In the genomic region with DNA sequence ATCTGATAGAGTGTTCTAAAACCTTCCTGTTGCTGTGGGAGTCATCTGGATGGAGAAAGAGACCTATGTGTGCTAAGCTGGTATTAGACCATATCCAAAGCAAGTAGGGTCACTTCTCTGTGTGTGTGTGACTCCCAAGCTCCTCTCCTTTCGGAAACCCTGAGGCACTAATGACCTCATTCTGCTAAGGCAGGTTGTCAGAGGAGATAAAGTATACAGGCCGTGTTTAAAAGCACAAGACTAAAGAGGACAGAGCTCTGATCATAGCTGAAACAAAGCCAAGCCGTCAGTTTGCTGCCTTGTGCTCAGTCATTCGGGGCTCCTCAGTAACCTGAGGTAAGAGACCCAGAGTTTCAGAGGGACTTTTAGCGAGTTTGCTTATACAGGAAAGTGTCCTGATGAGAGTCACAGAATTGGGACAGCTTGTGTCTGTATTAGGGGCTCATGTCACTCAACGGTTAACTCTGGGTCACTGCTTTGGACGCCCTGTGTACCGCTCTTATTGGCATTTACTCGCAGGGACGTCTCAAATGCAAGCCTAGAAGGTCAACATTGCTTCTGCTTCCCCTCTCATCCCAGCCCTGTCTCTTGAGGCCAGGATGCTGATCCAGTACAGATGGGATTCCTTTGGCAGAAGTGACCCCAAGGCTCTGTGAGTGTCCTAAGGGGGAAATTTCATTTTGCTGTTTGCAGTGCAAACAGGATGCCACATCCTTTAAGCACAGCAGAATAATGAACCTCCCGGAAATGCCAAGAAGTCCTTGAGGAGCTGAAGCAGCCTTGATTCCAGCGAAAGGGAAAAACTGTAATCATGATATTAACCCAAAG, we compare ENCODE assay signal across 12 mouse cellular contexts.
DNase-seq lines count a peak whose midpoint lies in the region; ATAC-seq lines count a peak whose summit lies in the region.
"Had no signal": no experiment of that assay in that cellular context is flagged by ENCODE, and none has a peak within 500 bp of the region (broad histone marks: within the 10 kb centered on the region; RNA-seq: fewer than 3 reads in every experiment).

No protein-coding gene starts in this region.

- H3K36me3 ChIP-seq in heart, embryonic 12.5 days, result no peaks in the 10 kb centered on the region
- no peaks in the 10 kb centered on the region for H3K36me3 ChIP-seq in midbrain, embryonic 16.5 days (ENCODE audit: control insufficient read depth, insufficient read depth, low read length)
- H3K36me3 ChIP-seq: hindbrain, embryonic 10.5 days had no signal

- peaks cover 26% of the 10 kb centered on the region for H3K4me1 ChIP-seq in heart, embryonic 12.5 days (replicated peaks)
- H3K4me1 ChIP-seq in midbrain, embryonic 16.5 days (ENCODE audit: control insufficient read depth, insufficient read depth, low read length), result no peaks in the 10 kb centered on the region

- no peaks in the 10 kb centered on the region for H3K27me3 ChIP-seq in heart, embryonic 12.5 days (replicated peaks)
- no peaks in the 10 kb centered on the region for H3K27me3 ChIP-seq in midbrain, embryonic 16.5 days (ENCODE audit: control insufficient read depth, insufficient read depth, low read depth, low read length)

- WGBS in heart, embryonic 12.5 days, result 36% methylated on average over 12 of the region's 12 CpGs
- 76% methylated on average over 12 of the region's 12 CpGs for WGBS in midbrain, embryonic 16.5 days

- no peak overlapping the region for H3K4me3 ChIP-seq in heart, embryonic 12.5 days
- no peak overlapping the region for H3K4me3 ChIP-seq in midbrain, embryonic 16.5 days (ENCODE audit: low read depth, low read length)
- H3K4me3 ChIP-seq: hindbrain, embryonic 10.5 days had no signal

- H3K4me2 ChIP-seq in heart, embryonic 12.5 days, result no peak overlapping the region
- no peak overlapping the region for H3K4me2 ChIP-seq in midbrain, embryonic 16.5 days (ENCODE audit: low read length)

- no peak overlapping the region for H3K9ac ChIP-seq in heart, embryonic 12.5 days
- no peak overlapping the region for H3K9ac ChIP-seq in midbrain, embryonic 16.5 days (ENCODE audit: low read depth, low read length)

- no peak for ATAC-seq in heart, embryonic 12.5 days (ENCODE audit: insufficient number of reproducible peaks, low FRiP score)
- no peak for ATAC-seq in midbrain, embryonic 16.5 days
- ATAC-seq: intestine, embryonic 16.5 days had no signal

- DNase-seq in embryo, embryonic 10 days (ENCODE audit: low spot score), result peak; percentile 31
- no peak for DNase-seq in embryo, embryonic 11 days
- peak; percentile 55 for DNase-seq in kidney, postnatal 10 days
- DNase-seq in kidney, adult 11 months, result no peak
- peak; percentile 41 for DNase-seq in lung, postnatal 10 days
- DNase-seq in neural tube, embryonic 10.5 days (ENCODE audit: extremely low spot score, low spot score), result no peak
- DNase-seq: B cell, adult 2 months; cerebellum, adult 8-10 months had no signal

- H3K27ac ChIP-seq in heart, embryonic 12.5 days (ENCODE audit: poor library complexity, severe bottlenecking), result peak overlapping the region; percentile 65
- H3K27ac ChIP-seq in midbrain, embryonic 16.5 days (ENCODE audit: low read length), result no peak overlapping the region
- H3K27ac ChIP-seq: hindbrain, embryonic 10.5 days had no signal

- H3K9me3 ChIP-seq in heart, embryonic 12.5 days (replicated peaks), result no peaks in the 10 kb centered on the region
- H3K9me3 ChIP-seq in midbrain, embryonic 16.5 days (replicated peaks; ENCODE audit: control insufficient read depth, low read length, poor library complexity, severe bottlenecking), result no peaks in the 10 kb centered on the region
- H3K9me3 ChIP-seq: hindbrain, embryonic 10.5 days had no signal

Comparison
In these comparisons a context has a peak if more than half of its experiments do, and no peak if none do; other contexts are left out.
1. DNase-seq: peak in embryo, embryonic 10 days (single experiment), kidney, postnatal 10 days (single experiment) and lung, postnatal 10 days (single experiment); none in embryo, embryonic 11 days (single experiment), kidney, adult 11 months (single experiment) and neural tube, embryonic 10.5 days (single experiment).